Mouse (Mus musculus) liver, embryonic 15.5 days (tissue): ENCODE measurements at regions not wholly inside any gene's neighbourhood (a gene's known extent, or its start where the extent isn't known, plus 50 kb on each side); places are given as distances from the start of the nearest gene placed in this dataset.

Source experiments
- ATAC-seq: fragments of 200-750 bp; cut with Nextera tagmentation; 2 replicates; pipeline ENCODE4 v1.8.0; 2017; ENCODE audit warnings: moderate number of reproducible peaks, mild to moderate bottlenecking, moderate library complexity; ENCODE audit not compliant: insufficient read depth
- H3K27ac ChIP-seq: fragments of 300-500 bp; sonication (generic); replicated peaks from 2 replicates; pipeline ENCODE4 v1.5.1; 2015; ENCODE audit warnings: mild to moderate bottlenecking, inconsistent platforms
- H3K27me3 ChIP-seq: fragments of 300-500 bp; sonication (generic); 2 replicates; pipeline ENCODE4 v1.6.1; 2015; ENCODE audit warnings: mild to moderate bottlenecking, inconsistent platforms
- H3K36me3 ChIP-seq: fragments of 300-500 bp; sonication (generic); replicated peaks from 2 replicates; pipeline ENCODE4 v1.6.1; 2015; ENCODE audit warnings: moderate library complexity, mild to moderate bottlenecking, inconsistent platforms
- H3K4me1 ChIP-seq: fragments of 300-500 bp; sonication (generic); replicated peaks from 2 replicates; pipeline ENCODE4 v1.6.1; 2015; ENCODE audit warnings: inconsistent platforms
- H3K4me2 ChIP-seq: fragments of 300-500 bp; sonication (generic); 2 replicates; pipeline ENCODE4 v1.6.1; 2015; ENCODE audit warnings: moderate library complexity, mild to moderate bottlenecking, inconsistent platforms
- H3K4me3 ChIP-seq: fragments of 300-500 bp; sonication (generic); replicated peaks from 2 replicates; pipeline ENCODE4 v1.5.1; 2015; ENCODE audit warnings: mild to moderate bottlenecking, inconsistent platforms
- H3K9ac ChIP-seq: fragments of 300-500 bp; sonication (generic); 2 replicates; pipeline ENCODE4 v1.6.1; 2015; ENCODE audit warnings: moderate library complexity, mild to moderate bottlenecking, inconsistent platforms
- H3K9me3 ChIP-seq: fragments of 300-500 bp; sonication (generic); replicated peaks from 2 replicates; pipeline ENCODE4 v1.6.1; 2016; ENCODE audit warnings: inconsistent platforms
- WGBS: fragments of 180-500 bp; shearing (Covaris S2); methylation state at CpG from one replicate; pipeline ENCODE4 v1.1.7; 2015; ENCODE audit warnings: mixed read lengths; ENCODE audit not compliant: insufficient replicate concordance; 5-methylcytosine and 5-hydroxymethylcytosine counted together

GRCm38 (mm10) chr12:107140957-107141595 lies 347.4 kb upstream of the 3110018I06Rik start:
- Histone ChIP-seq H3K4me3 (no peak overlapping the region), H3K9me3 (no peaks in the 10 kb centered on the region), H3K4me1 (no peaks in the 10 kb centered on the region), H3K9ac (no peak overlapping the region), H3K27me3 (no peaks in the 10 kb centered on the region), H3K27ac (no peak overlapping the region), H3K4me2 (no peak overlapping the region), H3K36me3 (no peaks in the 10 kb centered on the region)
- 67% methylated on average over 9 of the region's 9 CpGs for WGBS
- no peak for ATAC-seq

DNA sequence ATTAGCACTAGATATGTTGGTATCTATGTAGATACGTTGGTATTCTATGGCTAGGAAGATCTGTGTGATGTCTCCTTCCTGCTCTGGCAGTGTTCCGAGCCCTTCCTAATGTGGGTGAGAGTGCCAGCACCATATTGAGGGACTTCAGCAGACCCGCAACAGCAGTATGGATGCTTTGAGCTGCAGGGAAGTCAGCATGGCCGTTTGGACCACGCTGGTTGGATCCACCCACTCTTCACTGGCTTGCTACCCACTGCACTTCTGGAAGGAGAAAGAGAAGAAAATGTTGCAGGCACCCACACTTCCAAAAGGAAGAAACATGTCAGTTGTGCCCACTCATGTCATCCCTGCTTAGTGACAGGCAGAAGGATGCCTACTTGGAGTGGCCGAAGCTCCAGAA lies 346.2 kb upstream of the 3110018I06Rik start:
- H3K9ac ChIP-seq, result no peak overlapping the region
- no peak for ATAC-seq
- no peaks in the 10 kb centered on the region for H3K4me1 ChIP-seq
- no peaks in the 10 kb centered on the region for H3K36me3 ChIP-seq
- H3K9me3 ChIP-seq, result no peaks in the 10 kb centered on the region
- no peak overlapping the region for H3K27ac ChIP-seq
- 63% methylated on average over 6 of the region's 6 CpGs for WGBS
- no peak overlapping the region for H3K4me2 ChIP-seq
- no peaks in the 10 kb centered on the region for H3K27me3 ChIP-seq
- H3K4me3 ChIP-seq, result no peak overlapping the region

DNA sequence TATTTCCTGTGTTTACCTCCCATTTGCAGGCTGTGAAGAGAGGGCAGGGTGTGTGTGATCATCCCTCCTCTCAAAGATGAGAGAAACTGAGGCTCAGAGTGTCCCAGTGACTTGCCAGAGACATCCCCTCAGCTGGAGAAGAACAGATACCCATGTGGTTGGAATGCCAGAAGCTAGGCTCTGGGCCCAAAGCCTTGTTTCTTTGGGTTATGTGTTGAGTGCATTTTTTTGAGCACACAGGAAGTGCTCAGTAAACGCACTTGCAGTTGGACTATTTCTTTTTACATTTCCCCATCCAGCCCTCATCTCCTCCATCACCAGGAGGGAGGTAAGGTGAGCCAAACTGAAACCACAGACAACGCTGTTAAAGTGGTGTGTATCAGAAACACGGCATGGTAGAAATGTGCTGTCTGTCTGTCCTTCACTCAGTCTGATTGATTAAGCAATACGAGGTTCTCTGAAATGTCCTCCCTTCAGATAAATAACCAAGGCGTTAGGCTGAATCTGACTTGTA lies 341.8 kb upstream of the 3110018I06Rik start:
- no peaks in the 10 kb centered on the region for H3K27me3 ChIP-seq
- no peak overlapping the region for H3K4me3 ChIP-seq
- WGBS, result 50% methylated on average over 5 of the region's 5 CpGs

GRCm38 (mm10) chr12:107148451-107148850 lies 340.0 kb upstream of the 3110018I06Rik start:
- no peaks in the 10 kb centered on the region for H3K4me1 ChIP-seq
- ATAC-seq, result no peak

More for the DNA sequence above, 341.8 kb upstream of the 3110018I06Rik start:
- H3K27ac ChIP-seq, result no peak overlapping the region
- no peaks in the 10 kb centered on the region for H3K36me3 ChIP-seq
- H3K9me3 ChIP-seq, result no peaks in the 10 kb centered on the region
- no peak overlapping the region for H3K4me2 ChIP-seq
- H3K9ac ChIP-seq, result no peak overlapping the region
- no peaks in the 10 kb centered on the region for H3K4me1 ChIP-seq
- ATAC-seq, result no peak

DNA sequence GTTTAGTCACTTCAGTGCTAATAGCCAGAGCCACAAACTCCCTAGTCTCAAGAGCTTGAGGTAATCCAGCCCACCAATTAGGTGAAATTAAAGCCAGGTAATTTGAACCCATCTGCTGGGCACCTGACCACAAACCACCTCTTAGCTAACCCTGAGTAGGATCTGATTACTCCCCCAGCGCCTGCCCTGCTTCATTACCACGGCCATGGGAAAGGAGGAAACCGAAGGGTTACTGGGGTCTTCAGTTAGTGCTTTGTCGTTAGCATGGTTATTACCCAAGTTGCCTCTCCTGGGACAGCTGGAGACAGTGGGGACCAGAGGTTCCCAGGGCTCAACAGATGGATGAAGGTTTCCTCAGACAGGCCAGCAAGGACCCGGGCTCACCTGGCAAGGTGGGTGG lies 337.3 kb upstream of the 3110018I06Rik start:
- no peak for ATAC-seq
- 34% methylated on average over 5 of the region's 5 CpGs for WGBS
- no peaks in the 10 kb centered on the region for H3K9me3 ChIP-seq

More at GRCm38 (mm10) chr12:107148451-107148850, 340.0 kb upstream of the 3110018I06Rik start:
- Histone ChIP-seq H3K9ac (no peak overlapping the region), H3K36me3 (no peaks in the 10 kb centered on the region), H3K4me2 (no peak overlapping the region), H3K27me3 (no peaks in the 10 kb centered on the region), H3K9me3 (no peaks in the 10 kb centered on the region), H3K4me3 (no peak overlapping the region), H3K27ac (no peak overlapping the region)
- 17% methylated on average over 8 of the region's 8 CpGs for WGBS

GRCm38 (mm10) chr12:107154668-107155067 lies 333.8 kb upstream of the 3110018I06Rik start:
- H3K9me3 ChIP-seq, result no peaks in the 10 kb centered on the region
- H3K4me3 ChIP-seq, result no peak overlapping the region
- no peaks in the 10 kb centered on the region for H3K36me3 ChIP-seq
- WGBS, result 68% methylated on average over 2 of the region's 2 CpGs
- H3K27ac ChIP-seq, result no peak overlapping the region
- no peaks in the 10 kb centered on the region for H3K4me1 ChIP-seq
- H3K27me3 ChIP-seq, result no peaks in the 10 kb centered on the region
- H3K4me2 ChIP-seq, result no peak overlapping the region
- H3K9ac ChIP-seq, result no peak overlapping the region
- no peak for ATAC-seq

More for the DNA sequence above, 337.3 kb upstream of the 3110018I06Rik start:
- Histone ChIP-seq H3K4me2 (no peak overlapping the region), H3K36me3 (no peaks in the 10 kb centered on the region), H3K4me3 (no peak overlapping the region), H3K27ac (no peak overlapping the region), H3K9ac (no peak overlapping the region), H3K27me3 (no peaks in the 10 kb centered on the region), H3K4me1 (no peaks in the 10 kb centered on the region)

DNA sequence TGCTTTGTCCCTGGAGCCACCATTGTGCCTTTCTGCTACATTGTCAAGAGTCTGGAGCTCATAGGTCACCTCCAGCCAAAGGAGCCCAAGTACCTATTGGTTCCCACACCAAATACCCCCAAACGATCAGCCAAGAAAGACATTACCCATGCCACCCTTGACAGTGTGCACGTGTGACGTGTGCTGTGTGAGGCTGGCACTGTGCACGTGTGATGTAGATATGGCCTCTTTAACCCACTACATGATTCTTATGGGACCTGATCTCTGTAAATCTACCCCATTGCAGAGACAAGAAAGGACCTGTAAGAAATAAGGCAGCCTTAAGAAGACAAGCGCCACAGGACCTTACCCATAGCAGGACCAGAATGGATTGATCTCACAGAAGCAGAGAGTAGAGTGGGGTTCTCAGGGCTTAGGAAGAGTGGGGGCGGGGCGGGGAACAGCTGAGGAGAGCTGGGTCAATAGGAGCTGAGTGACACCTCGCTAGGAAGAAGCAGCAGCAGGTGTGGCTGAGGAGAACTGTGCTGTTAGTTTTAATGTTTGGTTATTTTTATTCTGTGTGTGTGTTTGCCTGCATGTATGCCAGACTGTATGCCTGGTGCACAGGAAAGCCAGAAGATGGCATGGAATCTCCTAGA lies 331.5 kb upstream of the 3110018I06Rik start:
- Histone ChIP-seq H3K4me1 (no peaks in the 10 kb centered on the region), H3K9me3 (no peaks in the 10 kb centered on the region), H3K36me3 (no peaks in the 10 kb centered on the region), H3K9ac (no peak overlapping the region), H3K27me3 (no peaks in the 10 kb centered on the region), H3K4me2 (no peak overlapping the region), H3K4me3 (no peak overlapping the region), H3K27ac (no peak overlapping the region)
- ATAC-seq, result no peak
- WGBS, result 51% methylated on average over 8 of the region's 8 CpGs

- H3K4me3 ChIP-seq, result no peak overlapping the region
- H3K27ac ChIP-seq, result no peak overlapping the region
- H3K36me3 ChIP-seq, result no peaks in the 10 kb centered on the region
- H3K4me2 ChIP-seq, result no peak overlapping the region
- H3K4me1 ChIP-seq, result no peaks in the 10 kb centered on the region
- H3K9me3 ChIP-seq, result no peaks in the 10 kb centered on the region
- WGBS, result 51% methylated on average over 5 of the region's 5 CpGs
- H3K9ac ChIP-seq, result no peak overlapping the region
- no peaks in the 10 kb centered on the region for H3K27me3 ChIP-seq
- no peak for ATAC-seq
Measured at GRCm38 (mm10) chr12:107159126-107159525, 329.3 kb upstream of the 3110018I06Rik start.

DNA sequence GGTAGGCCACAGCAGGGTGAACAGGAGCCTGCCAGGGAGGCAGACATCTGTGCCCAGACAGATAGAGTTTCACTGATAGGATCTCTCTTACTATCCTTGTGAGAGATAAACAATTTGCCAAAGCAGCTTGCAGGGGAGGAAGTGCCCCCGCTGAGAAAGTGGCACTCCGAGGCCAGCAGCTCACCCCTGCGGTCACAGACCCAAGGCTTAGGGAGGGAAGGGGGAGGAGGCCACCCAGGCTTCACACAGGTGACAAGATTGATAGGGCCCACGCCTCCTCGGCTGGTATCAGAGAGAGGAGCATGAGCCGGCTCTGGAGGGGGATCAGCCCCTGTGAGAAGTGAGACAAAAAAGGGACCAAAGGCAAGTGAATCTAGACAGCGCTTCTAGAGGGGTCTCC lies 328.3 kb upstream of the 3110018I06Rik start:
- no peak overlapping the region for H3K9ac ChIP-seq
- no peaks in the 10 kb centered on the region for H3K27me3 ChIP-seq
- no peak for ATAC-seq
- 4% methylated on average over 7 of the region's 7 CpGs for WGBS
- no peaks in the 10 kb centered on the region for H3K4me1 ChIP-seq
- no peak overlapping the region for H3K4me3 ChIP-seq
- no peaks in the 10 kb centered on the region for H3K9me3 ChIP-seq
- no peaks in the 10 kb centered on the region for H3K36me3 ChIP-seq
- no peak overlapping the region for H3K27ac ChIP-seq
- no peak overlapping the region for H3K4me2 ChIP-seq

- ATAC-seq, result no peak
- Histone ChIP-seq H3K4me2 (no peak overlapping the region), H3K27me3 (no peaks in the 10 kb centered on the region), H3K27ac (no peak overlapping the region), H3K9me3 (no peaks in the 10 kb centered on the region), H3K4me3 (no peak overlapping the region), H3K4me1 (no peaks in the 10 kb centered on the region), H3K36me3 (no peaks in the 10 kb centered on the region), H3K9ac (no peak overlapping the region)
- 31% methylated on average over 6 of the region's 6 CpGs for WGBS
Measured at GRCm38 (mm10) chr12:107160628-107161027, 327.8 kb upstream of the 3110018I06Rik start.

- no peak for ATAC-seq
Measured at GRCm38 (mm10) chr12:107170926-107171325, 317.5 kb upstream of the 3110018I06Rik start.

More at GRCm38 (mm10) chr12:107170926-107171325, 317.5 kb upstream of the 3110018I06Rik start:
- no peak overlapping the region for H3K9ac ChIP-seq
- no peaks in the 10 kb centered on the region for H3K4me1 ChIP-seq
- H3K27ac ChIP-seq, result no peak overlapping the region
- H3K4me2 ChIP-seq, result no peak overlapping the region
- no peaks in the 10 kb centered on the region for H3K9me3 ChIP-seq
- 42% methylated on average over 7 of the region's 7 CpGs for WGBS
- no peak overlapping the region for H3K4me3 ChIP-seq
- no peaks in the 10 kb centered on the region for H3K36me3 ChIP-seq
- H3K27me3 ChIP-seq, result no peaks in the 10 kb centered on the region
